Mouse (Mus musculus) heart, embryonic 16.5 days (tissue): ENCODE measurements at regions not wholly inside any gene's neighbourhood (a gene's known extent, or its start where the extent isn't known, plus 50 kb on each side); places are given as distances from the start of the nearest gene placed in this dataset.
"Not testable (repeated sequence)": the region's sequence is repeated elsewhere in the genome, so short reads cannot be mapped to it uniquely, and the experiment has no call there.

Experiments
- ATAC-seq: fragments of 200-750 bp; cut with Nextera tagmentation; replicated peaks from 2 replicates; pipeline ENCODE4 v1.8.0; 2017; ENCODE audit warnings: moderate number of reproducible peaks; ENCODE audit not compliant: insufficient read depth, low FRiP score; ENCODE audit errors: extremely low read depth
- H3K27ac ChIP-seq: fragments of 300-500 bp; sonication (generic); 2 replicates; pipeline ENCODE4 v1.5.1; 2014; ENCODE audit warnings: mild to moderate bottlenecking, low read length, control low read depth, moderate library complexity
- H3K27me3 ChIP-seq: fragments of 300-500 bp; sonication (generic); 2 replicates; pipeline ENCODE4 v1.6.1; 2014; ENCODE audit warnings: low read length, mixed read lengths; ENCODE audit not compliant: control insufficient read depth, insufficient read depth
- H3K36me3 ChIP-seq: fragments of 300-500 bp; sonication (generic); 2 replicates; pipeline ENCODE4 v1.6.1; 2014; ENCODE audit not compliant: control insufficient read depth, insufficient read depth
- H3K4me1 ChIP-seq: fragments of 300-500 bp; sonication (generic); 2 replicates; pipeline ENCODE4 v1.6.1; 2014; ENCODE audit warnings: low read length, mixed read lengths; ENCODE audit not compliant: control insufficient read depth, insufficient read depth
- H3K4me2 ChIP-seq: fragments of 300-500 bp; sonication (generic); 2 replicates; pipeline ENCODE4 v1.6.1; 2014; ENCODE audit warnings: low read depth, mild to moderate bottlenecking, control low read depth, low read length
- H3K4me3 ChIP-seq: fragments of 300-500 bp; sonication (generic); 2 replicates; pipeline ENCODE4 v1.5.1; 2014; ENCODE audit warnings: mild to moderate bottlenecking, control low read depth, low read length
- H3K9ac ChIP-seq: fragments of 300-500 bp; sonication (generic); 2 replicates; pipeline ENCODE4 v1.6.1; 2014; ENCODE audit warnings: low read length, control low read depth
- H3K9me3 ChIP-seq: fragments of 300-500 bp; sonication (generic); replicated peaks from 2 replicates; pipeline ENCODE4 v1.6.1; 2016; ENCODE audit warnings: low read length; ENCODE audit not compliant: control insufficient read depth
- WGBS: fragments of 180-500 bp; shearing (Covaris S2); extraction: QIAGEN DNeasy Blood & Tissue Kit; methylation state at CpG from one replicate; pipeline ENCODE4 v1.1.7; 2014; 5-methylcytosine and 5-hydroxymethylcytosine counted together

DNA sequence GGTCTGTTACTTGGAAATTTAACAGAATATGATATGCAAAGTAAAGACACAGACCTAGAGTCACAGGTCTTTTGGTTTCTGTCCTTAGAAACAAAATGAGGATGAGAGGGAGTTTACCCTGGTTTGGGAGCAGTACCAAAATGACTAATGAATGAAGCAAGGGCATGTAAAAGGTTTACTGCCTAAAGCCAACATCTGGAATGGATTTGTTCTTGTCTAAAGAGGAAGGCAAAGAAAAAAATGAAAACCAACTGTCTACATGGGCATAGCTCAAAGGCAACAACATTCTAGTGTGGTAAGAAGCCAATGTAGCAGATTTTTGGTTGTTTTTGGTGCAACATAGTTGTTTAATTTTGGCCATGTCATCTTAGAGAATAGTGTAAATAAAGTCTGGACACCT lies 203.5 kb upstream of the Diaph2 start:
- Histone ChIP-seq H3K4me1 (no peaks in the 10 kb centered on the region), H3K27ac (no peak overlapping the region), H3K36me3 (no peaks in the 10 kb centered on the region), H3K9ac (no peak overlapping the region), H3K4me2 (no peak overlapping the region), H3K27me3 (no peaks in the 10 kb centered on the region), H3K9me3 (no peaks in the 10 kb centered on the region), H3K4me3 (no peak overlapping the region)
- ATAC-seq: no peak

DNA sequence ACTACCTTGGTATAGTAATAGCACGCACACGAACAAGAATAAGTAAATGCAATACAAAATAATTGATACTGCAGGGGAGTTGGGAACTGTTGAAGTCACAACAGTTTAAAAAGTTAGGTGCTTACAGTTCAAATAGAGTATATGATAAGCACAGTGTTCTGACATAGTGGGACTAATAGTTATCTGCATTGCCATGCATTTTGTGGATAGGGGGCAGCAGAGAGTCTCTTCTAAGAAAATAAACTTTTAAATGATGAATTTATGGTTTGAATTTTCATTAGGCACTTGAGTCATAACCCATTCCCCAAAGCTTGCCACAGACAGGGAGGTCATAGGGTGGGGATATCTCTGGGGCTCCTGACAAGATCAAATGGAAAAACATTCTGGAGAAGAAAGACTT lies 201.9 kb upstream of the Diaph2 start:
- H3K4me2 ChIP-seq: no peak overlapping the region
- H3K4me3 ChIP-seq: no peak overlapping the region
- no peaks in the 10 kb centered on the region for H3K4me1 ChIP-seq
- no peak overlapping the region for H3K27ac ChIP-seq
- H3K9me3 ChIP-seq: no peaks in the 10 kb centered on the region
- no peak overlapping the region for H3K9ac ChIP-seq
- H3K27me3 ChIP-seq: no peaks in the 10 kb centered on the region
- WGBS: 77% methylated on average over 2 of the region's 2 CpGs
- no peak for ATAC-seq
- no peaks in the 10 kb centered on the region for H3K36me3 ChIP-seq

- Histone ChIP-seq H3K4me2 (no peak overlapping the region), H3K4me1 (no peaks in the 10 kb centered on the region), H3K4me3 (no peak overlapping the region), H3K9me3 (no peaks in the 10 kb centered on the region), H3K36me3 (no peaks in the 10 kb centered on the region), H3K27me3 (no peaks in the 10 kb centered on the region), H3K9ac (no peak overlapping the region), H3K27ac (no peak overlapping the region)
- ATAC-seq: no peak
Observed at GRCm38 (mm10) chrX:129556001-129556400, 193.5 kb upstream of the Diaph2 start.

- no peak for ATAC-seq
Observed at GRCm38 (mm10) chrX:129599491-129599890, 150.1 kb upstream of the Diaph2 start.

GRCm38 (mm10) chrX:129607842-129608241 lies 141.7 kb upstream of the Diaph2 start:
- H3K27ac ChIP-seq: no peak overlapping the region
- no peak for ATAC-seq
- H3K4me3 ChIP-seq: no peak overlapping the region
- no peaks in the 10 kb centered on the region for H3K27me3 ChIP-seq
- no peak overlapping the region for H3K9ac ChIP-seq
- no peaks in the 10 kb centered on the region for H3K9me3 ChIP-seq
- WGBS: 46% methylated on average over 2 of the region's 2 CpGs
- H3K36me3 ChIP-seq: no peaks in the 10 kb centered on the region
- no peaks in the 10 kb centered on the region for H3K4me1 ChIP-seq
- no peak overlapping the region for H3K4me2 ChIP-seq

More at GRCm38 (mm10) chrX:129599491-129599890, 150.1 kb upstream of the Diaph2 start:
- H3K4me1 ChIP-seq: no peaks in the 10 kb centered on the region
- no peak overlapping the region for H3K4me3 ChIP-seq
- WGBS: 57% methylated on average over 4 of the region's 4 CpGs
- H3K36me3 ChIP-seq: no peaks in the 10 kb centered on the region
- H3K27ac ChIP-seq: no peak overlapping the region
- no peaks in the 10 kb centered on the region for H3K27me3 ChIP-seq
- H3K9ac ChIP-seq: no peak overlapping the region
- H3K4me2 ChIP-seq: no peak overlapping the region
- H3K9me3 ChIP-seq: no peaks in the 10 kb centered on the region

- not testable (repeated sequence) for H3K4me1 ChIP-seq, H3K9ac ChIP-seq, H3K9me3 ChIP-seq, H3K27ac ChIP-seq, H3K36me3 ChIP-seq, ATAC-seq, H3K4me3 ChIP-seq, H3K4me2 ChIP-seq, H3K27me3 ChIP-seq
- WGBS: 74% methylated on average over 4 of the region's 4 CpGs
Observed at GRCm38 (mm10) chrX:129611500-129611899, 138.0 kb upstream of the Diaph2 start.

- Histone ChIP-seq H3K9ac (no peak overlapping the region), H3K27me3 (no peaks in the 10 kb centered on the region), H3K36me3 (no peaks in the 10 kb centered on the region), H3K4me3 (no peak overlapping the region), H3K27ac (no peak overlapping the region), H3K9me3 (no peaks in the 10 kb centered on the region), H3K4me2 (no peak overlapping the region), H3K4me1 (no peaks in the 10 kb centered on the region)
- ATAC-seq: no peak
- 38% methylated on average over 1 of the region's 1 CpGs for WGBS
Observed at GRCm38 (mm10) chrX:129637016-129637415, 112.5 kb upstream of the Diaph2 start.

GRCm38 (mm10) chrX:129645106-129645505 lies 104.4 kb upstream of the Diaph2 start:
- Histone ChIP-seq H3K27me3 (no peaks in the 10 kb centered on the region), H3K9ac (no peak overlapping the region), H3K9me3 (no peaks in the 10 kb centered on the region), H3K27ac (no peak overlapping the region), H3K4me1 (no peaks in the 10 kb centered on the region), H3K4me3 (no peak overlapping the region), H3K36me3 (no peaks in the 10 kb centered on the region), H3K4me2 (no peak overlapping the region)
- WGBS: 84% methylated on average over 2 of the region's 2 CpGs
- ATAC-seq: no peak

DNA sequence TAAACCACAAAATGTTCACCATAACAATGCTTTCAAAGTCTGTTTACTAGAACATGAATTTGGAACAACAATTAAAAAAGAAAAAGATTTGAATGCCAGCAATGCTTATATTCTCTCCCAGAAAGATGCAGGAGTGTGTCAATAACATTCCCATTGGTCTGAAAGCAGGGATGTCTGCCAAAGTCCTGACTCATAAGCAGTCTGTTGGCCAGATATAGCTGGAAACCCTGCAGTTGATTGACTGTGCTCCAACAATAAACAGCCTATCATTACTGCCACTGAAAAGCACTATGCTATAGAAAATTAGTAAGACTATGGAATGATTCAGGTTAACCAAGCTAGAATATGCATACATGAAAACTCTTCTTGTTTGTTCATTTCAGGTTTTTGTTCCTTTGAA lies 92.6 kb upstream of the Diaph2 start:
- Histone ChIP-seq H3K27me3 (no peaks in the 10 kb centered on the region), H3K9ac (no peak overlapping the region), H3K9me3 (no peaks in the 10 kb centered on the region), H3K4me3 (no peak overlapping the region), H3K4me1 (no peaks in the 10 kb centered on the region), H3K4me2 (no peak overlapping the region), H3K27ac (no peak overlapping the region), H3K36me3 (no peaks in the 10 kb centered on the region)
- no peak for ATAC-seq

DNA sequence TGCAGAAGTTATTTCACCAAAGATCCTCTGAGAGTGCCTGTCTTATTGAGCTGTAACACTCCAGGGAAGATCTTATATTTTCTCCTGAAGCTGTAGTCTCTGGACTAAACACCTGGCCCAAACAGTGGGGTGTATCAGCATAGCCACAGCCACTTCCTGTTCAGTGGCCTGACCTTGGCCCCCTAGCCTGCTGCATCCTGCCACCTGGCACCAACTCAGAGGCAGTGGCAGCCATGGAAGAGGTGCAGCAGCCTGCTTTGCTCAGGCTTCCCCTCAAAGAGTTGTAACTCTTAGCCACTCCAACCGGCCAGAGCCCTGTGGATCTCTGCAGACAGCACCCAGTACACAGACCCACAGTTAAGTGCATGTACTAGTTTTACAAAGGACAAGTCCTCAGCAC lies 58.9 kb upstream of the Diaph2 start:
- Histone ChIP-seq H3K4me1 (no peaks in the 10 kb centered on the region), H3K9me3 (no peaks in the 10 kb centered on the region), H3K27me3 (no peaks in the 10 kb centered on the region), H3K27ac (no peak overlapping the region), H3K4me3 (no peak overlapping the region), H3K36me3 (no peaks in the 10 kb centered on the region), H3K4me2 (no peak overlapping the region), H3K9ac (no peak overlapping the region)
- WGBS: 44% methylated on average over 1 of the region's 1 CpGs
- peak; percentile 67 for ATAC-seq
